Mouse (Mus musculus): ENCODE results near the gene Pfdn5. TPM values are rescaled to one million over a fixed set of nuclear protein-coding genes. Genes with fewer than 3 reads are reported as not detected.

Gene Pfdn5
- polyA plus RNA-seq, 1 experiment, result 121 TPM

DNA sequence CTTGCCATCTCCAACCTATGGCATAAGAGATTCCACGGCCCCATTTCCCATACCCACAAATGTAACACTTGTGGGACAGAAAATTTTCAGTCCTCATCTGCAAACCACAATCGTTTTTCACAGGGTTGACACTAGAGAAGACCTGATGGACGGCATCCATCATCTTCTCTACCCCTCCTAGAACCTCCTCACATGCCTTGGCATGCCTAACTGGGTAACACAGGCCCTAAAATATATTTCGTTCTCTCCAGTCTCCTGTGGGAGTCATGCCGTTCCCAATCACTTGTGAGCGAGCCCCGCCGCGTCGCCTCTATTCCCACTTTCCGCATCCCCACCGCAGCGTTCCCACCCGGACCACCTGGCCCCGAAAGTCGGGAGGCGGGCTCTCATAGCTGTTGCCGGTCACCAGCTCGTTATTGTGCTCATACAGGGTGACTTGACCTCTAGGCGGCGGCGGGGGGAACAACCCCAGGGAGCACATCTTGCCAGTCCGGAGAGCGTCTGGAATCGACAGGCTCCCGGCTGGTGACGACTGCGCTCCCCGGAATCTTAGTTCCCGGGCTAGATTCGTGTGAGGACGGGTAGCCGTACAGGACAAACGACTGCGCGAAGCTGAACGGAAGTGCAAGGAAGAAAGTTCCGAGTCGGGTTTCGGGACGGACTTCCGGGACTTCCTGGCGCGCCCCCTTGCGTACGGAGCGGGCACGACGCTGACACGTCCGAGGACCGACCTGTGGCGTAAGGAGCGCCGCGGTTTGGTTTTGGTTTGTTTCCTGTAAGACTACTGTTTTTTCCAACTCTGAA, 24.4 kb downstream of the Pfdn5 start, which contains the start of gene Aaas:
TSS of gene Aaas (minus strand) at position 634 of the 804 bp plus-strand sequence.
- H3K4me1 ChIP-seq (ENCODE audit: control insufficient read depth, insufficient read depth, low read length), result peaks cover 9% of the 10 kb centered on the region
- DNase-seq, result peak; percentile 94
- peak within 1 kb of the TSS; percentile 74 for H3K4me3 ChIP-seq (replicated peaks; ENCODE audit: extremely low read depth, low read depth, low read length)
- peak; percentile 66 for TF ChIP-seq CTCF (IDR thresholded peaks at IDR 0.05; ENCODE audit: insufficient read depth, low read length)
- TF ChIP-seq POLR2A (IDR thresholded peaks at IDR 0.05; ENCODE audit: borderline replicate concordance, extremely low read depth, low read depth, low read length), result peak; percentile 91
- WGBS, result under 1% methylated on average over 56 of the region's 56 CpGs

DNA sequence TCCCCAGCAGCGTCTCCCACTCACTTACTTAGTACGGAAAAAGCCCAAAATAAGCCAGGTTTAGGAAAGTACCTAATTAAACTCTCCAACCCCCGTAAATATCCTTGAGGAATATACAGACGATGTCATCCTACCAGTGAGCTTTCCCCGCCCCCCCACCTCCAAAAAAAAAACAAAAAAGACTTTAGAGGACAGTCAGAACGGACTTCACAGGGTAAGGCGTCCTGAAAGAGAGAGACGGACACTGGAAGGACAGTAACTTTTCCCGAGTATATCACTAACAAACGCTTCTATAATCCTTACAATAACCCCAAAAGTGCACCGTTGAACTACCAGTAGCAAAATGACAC, 25.0 kb downstream of the Pfdn5 start:
- DNase-seq, result peak; percentile 16
- H3K4me1 ChIP-seq (ENCODE audit: control insufficient read depth, insufficient read depth, low read length), result peaks cover 9% of the 10 kb centered on the region
- TF ChIP-seq CTCF (IDR thresholded peaks at IDR 0.05; ENCODE audit: insufficient read depth, low read length), result no peak
- TF ChIP-seq POLR2A (IDR thresholded peaks at IDR 0.05; ENCODE audit: borderline replicate concordance, extremely low read depth, low read depth, low read length), result no peak
- 5% methylated on average over 11 of the region's 11 CpGs for WGBS
- peak overlapping the region; percentile 74 for H3K4me3 ChIP-seq (replicated peaks; ENCODE audit: extremely low read depth, low read depth, low read length)

DNA sequence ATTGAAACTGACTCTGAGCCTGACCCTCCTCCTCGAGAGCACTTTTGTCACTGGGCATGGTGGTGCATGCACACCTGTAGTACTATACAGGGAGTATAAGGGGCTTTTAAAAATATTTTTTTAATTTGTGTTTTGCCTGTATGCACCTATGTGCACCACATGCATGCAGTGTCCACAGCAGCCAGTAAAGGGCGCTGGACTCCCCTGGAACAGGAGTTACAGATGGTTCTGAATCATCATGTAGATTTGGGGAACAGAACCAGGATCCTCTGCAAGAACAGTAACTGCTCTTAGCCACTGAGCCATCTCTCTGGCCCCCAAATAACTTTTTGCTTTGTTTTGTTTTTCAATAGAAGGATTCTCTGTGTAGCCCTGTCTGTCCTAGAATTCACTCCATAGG, 26.3 kb downstream of the Pfdn5 start:
- 59% methylated on average over 2 of the region's 2 CpGs for WGBS
- TF ChIP-seq CTCF (IDR thresholded peaks at IDR 0.05; ENCODE audit: insufficient read depth, low read length) (0 out of 2 replicates have a peak, but pooled peaks have one; percentile 12), POLR2A (IDR thresholded peaks at IDR 0.05; ENCODE audit: borderline replicate concordance, extremely low read depth, low read depth, low read length) (no peak)
- no peak for DNase-seq
- Histone ChIP-seq H3K4me3 (replicated peaks; ENCODE audit: extremely low read depth, low read depth, low read length) (no peak overlapping the region), H3K4me1 (ENCODE audit: control insufficient read depth, insufficient read depth, low read length) (peaks cover 9% of the 10 kb centered on the region)

DNA sequence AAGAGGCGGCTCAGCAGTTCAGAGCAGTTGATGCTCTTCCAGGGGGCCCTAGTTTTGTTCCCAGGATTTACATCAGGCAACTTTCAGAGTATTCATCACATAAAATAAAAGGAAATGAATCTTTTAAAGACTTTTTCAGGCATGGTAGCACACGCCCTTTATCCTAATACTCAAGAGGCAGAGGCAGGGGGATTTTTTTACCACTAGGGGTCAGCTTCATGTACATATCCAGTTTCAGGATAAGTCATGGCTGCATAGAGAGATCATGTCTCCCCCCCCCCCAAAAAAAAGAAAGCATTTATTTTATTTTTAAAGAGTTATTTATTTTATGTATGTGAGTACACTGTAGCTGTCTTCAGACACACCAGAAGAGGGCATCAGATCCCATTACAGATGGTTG, 28.1 kb downstream of the Pfdn5 start:
- H3K4me3 ChIP-seq (replicated peaks; ENCODE audit: extremely low read depth, low read depth, low read length), result no peak overlapping the region
- no peak for TF ChIP-seq CTCF (IDR thresholded peaks at IDR 0.05; ENCODE audit: insufficient read depth, low read length)
- WGBS, result 82% methylated on average over 2 of the region's 2 CpGs
- peaks cover 9% of the 10 kb centered on the region for H3K4me1 ChIP-seq (ENCODE audit: control insufficient read depth, insufficient read depth, low read length)
- no peak for DNase-seq

DNA sequence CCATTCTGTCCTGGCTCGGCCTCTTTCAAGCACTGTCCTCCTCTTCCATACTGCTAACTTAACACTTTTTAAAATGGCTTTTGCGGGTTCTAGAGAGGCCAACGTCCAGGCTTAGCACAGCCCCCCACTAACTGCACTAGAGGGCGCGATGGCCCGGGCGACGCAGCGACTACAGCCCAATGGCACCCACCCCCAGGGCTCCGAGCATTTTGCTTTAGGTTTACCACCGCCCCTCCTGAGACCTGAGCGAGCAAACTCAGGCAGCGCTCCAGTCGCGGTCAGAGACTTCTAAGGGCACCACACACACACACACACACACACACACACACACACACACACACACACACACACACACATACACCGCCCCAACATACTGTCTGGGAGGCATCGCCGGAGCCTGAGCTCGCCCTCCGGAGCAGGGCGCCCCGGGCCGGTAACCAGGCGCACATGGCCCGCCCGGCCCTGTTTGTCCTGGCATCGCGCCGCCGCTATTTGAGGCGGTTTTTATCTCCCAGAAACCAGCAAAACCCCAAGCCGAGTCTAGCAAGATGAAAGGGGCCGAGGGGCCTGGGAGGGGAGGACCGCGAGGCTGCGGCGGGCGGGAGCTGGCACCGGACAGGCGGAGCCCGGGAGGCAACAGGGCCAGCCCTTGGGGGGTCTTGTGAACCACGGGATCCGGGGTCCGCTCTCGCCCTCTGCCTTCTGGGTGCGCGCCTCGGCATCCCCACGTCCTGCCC, 29.4 kb downstream of the Pfdn5 start:
- WGBS, result under 1% methylated on average over 49 of the region's 49 CpGs
- TF ChIP-seq CTCF (IDR thresholded peaks at IDR 0.05; ENCODE audit: insufficient read depth, low read length), result no peak
- no peak for TF ChIP-seq POLR2A (IDR thresholded peaks at IDR 0.05; ENCODE audit: borderline replicate concordance, extremely low read depth, low read depth, low read length)
- peak; percentile 23 for DNase-seq
- Histone ChIP-seq H3K4me3 (replicated peaks; ENCODE audit: extremely low read depth, low read depth, low read length) (peak overlapping the region; percentile 47), H3K4me1 (ENCODE audit: control insufficient read depth, insufficient read depth, low read length) (peaks cover 5% of the 10 kb centered on the region)

DNA sequence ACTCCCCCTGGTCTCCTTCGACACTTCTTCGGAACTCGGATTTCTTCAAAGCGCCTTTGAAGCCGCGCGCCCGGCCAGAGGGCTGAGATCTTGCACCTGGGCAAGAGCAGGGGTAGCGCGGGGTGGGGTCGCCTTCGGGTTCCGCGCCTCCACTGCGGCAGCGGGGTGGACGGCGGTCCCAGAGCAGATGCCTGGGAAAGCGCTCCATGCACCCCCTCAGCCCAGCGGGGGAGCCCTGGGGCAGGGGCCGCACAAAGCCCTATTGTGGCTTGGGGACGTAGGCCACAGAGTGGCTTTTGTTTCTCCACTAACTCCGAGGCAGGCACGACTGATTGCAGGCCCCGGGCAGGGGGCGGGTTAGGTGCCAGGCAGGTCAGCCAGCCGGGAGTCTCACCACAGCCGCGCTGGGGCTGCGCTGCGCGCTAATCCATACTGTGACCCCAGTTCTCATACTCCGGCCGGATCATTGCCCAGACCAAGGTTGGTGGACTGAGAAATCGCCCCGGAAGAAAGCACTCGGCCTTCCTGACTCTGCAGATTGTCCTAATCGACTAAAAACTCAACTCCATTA, 30.0 kb downstream of the Pfdn5 start:
- H3K4me3 ChIP-seq (replicated peaks; ENCODE audit: extremely low read depth, low read depth, low read length), result no peak overlapping the region
- H3K4me1 ChIP-seq (ENCODE audit: control insufficient read depth, insufficient read depth, low read length), result peaks cover 5% of the 10 kb centered on the region
- WGBS, result 17% methylated on average over 38 of the region's 38 CpGs
- TF ChIP-seq CTCF (IDR thresholded peaks at IDR 0.05; ENCODE audit: insufficient read depth, low read length) (no peak), POLR2A (IDR thresholded peaks at IDR 0.05; ENCODE audit: borderline replicate concordance, extremely low read depth, low read depth, low read length) (no peak)
- no peak for DNase-seq

DNA sequence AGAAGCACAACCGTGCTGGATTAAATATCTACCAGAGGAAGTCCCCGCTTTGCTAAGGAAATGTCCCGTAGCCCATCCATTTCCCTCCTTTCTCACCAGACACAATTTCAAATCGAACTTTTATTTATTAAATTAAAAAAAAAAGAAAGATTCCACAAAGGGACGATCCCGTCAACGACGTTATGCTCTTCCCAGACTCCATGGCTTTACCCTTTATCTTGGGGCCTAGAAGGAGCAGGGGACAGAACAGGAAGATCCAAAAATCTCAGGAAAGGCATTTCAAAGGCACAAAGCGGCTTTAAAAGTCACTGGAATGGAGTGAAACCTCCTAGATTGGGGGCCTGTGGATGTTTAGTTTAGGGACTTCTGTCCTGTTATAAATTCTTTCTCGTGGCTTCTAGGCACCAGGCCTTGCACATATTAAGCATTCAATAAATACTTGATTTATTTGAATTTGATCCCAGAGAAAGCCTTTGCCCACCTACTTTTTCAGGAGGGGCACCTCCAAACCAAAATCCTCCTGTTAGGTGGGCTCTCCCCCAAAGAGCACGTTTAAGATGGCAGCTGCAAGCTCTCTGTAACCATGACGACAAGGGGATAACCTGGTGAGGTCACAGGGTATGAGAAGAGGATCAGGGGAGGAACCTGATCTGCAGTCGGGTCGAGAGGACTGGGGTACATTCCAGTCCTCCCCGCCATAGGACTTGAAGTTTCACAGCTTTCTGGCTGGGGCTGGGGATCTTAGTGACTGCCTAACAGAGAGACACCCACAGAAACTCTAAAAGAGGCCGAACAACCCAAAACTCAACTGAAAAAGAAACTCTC, 30.8 kb downstream of the Pfdn5 start:
- H3K4me3 ChIP-seq (replicated peaks; ENCODE audit: extremely low read depth, low read depth, low read length), result no peak overlapping the region
- WGBS, result 75% methylated on average over 16 of the region's 16 CpGs
- TF ChIP-seq POLR2A (IDR thresholded peaks at IDR 0.05; ENCODE audit: borderline replicate concordance, extremely low read depth, low read depth, low read length) (no peak), CTCF (IDR thresholded peaks at IDR 0.05; ENCODE audit: insufficient read depth, low read length) (no peak)
- peaks cover 3% of the 10 kb centered on the region; the same call in 1 of the 2 replicates for H3K4me1 ChIP-seq (ENCODE audit: control insufficient read depth, insufficient read depth, low read length)
- DNase-seq, result no peak

DNA sequence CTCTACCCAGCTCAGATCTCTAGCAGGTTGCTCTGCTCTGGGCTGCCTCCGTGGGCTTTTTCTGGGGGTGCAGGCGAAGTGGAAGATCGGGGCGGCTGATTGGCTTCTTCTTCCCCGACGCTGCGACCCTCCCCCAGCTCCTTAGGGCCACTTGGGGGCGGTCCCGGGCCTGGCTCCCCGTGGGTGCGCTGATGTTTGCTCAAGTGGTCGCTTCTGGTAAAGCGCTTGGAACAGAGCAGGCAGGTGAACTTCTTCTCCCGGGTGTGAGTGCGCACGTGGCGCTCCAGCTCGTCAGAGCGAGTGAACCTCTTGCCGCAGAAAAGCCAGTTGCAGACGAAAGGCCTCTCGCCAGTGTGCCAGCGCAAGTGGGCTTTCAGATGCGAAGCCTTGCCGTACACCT, 32.2 kb downstream of the Pfdn5 start:
- no peak for TF ChIP-seq CTCF (IDR thresholded peaks at IDR 0.05; ENCODE audit: insufficient read depth, low read length)
- no peak for TF ChIP-seq POLR2A (IDR thresholded peaks at IDR 0.05; ENCODE audit: borderline replicate concordance, extremely low read depth, low read depth, low read length)
- Histone ChIP-seq H3K4me3 (replicated peaks; ENCODE audit: extremely low read depth, low read depth, low read length) (no peak overlapping the region), H3K4me1 (ENCODE audit: control insufficient read depth, insufficient read depth, low read length) (peaks cover 3% of the 10 kb centered on the region; the same call in 1 of the 2 replicates)
- 11% methylated on average over 25 of the region's 25 CpGs for WGBS
- no peak for DNase-seq

DNA sequence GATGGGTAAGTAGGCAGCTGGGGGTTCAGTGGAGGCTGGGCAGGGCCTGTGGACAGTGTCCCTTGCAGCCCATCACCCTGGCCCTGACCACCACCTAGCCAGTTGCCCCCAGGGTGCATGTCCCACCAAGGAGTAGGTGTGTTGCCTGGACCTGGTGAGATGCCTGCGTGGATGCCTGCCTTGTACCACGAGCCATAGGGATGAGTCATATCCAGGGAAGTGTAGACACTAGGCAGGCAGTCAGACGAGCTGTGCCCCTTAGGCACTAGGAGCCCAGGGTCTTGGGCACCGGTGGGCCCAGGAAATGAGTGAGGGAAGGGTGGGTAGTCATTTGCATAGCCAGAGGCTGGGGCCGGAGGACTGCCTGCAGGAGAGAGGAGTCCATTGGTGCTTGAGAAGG, 32.9 kb downstream of the Pfdn5 start:
- 42% methylated on average over 5 of the region's 5 CpGs for WGBS
- DNase-seq, result no peak
- TF ChIP-seq CTCF (IDR thresholded peaks at IDR 0.05; ENCODE audit: insufficient read depth, low read length) (no peak), POLR2A (IDR thresholded peaks at IDR 0.05; ENCODE audit: borderline replicate concordance, extremely low read depth, low read depth, low read length) (no peak)
- Histone ChIP-seq H3K4me3 (replicated peaks; ENCODE audit: extremely low read depth, low read depth, low read length) (no peak overlapping the region), H3K4me1 (ENCODE audit: control insufficient read depth, insufficient read depth, low read length) (peaks cover 3% of the 10 kb centered on the region; the same call in 1 of the 2 replicates)
